Mouse (Mus musculus) bone marrow, adult 2 months (tissue): ENCODE measurements around the gene Ccdc180.

ENCODE experiments used
- CTCF ChIP-seq: fragments of 200-500 bp; IDR thresholded peaks from 2 replicates; pipeline ENCODE4 v1.5.1; 2011; ENCODE audit warnings: low read length, control low read depth; ENCODE audit not compliant: control insufficient read depth, insufficient read depth
- POLR2A ChIP-seq: fragments of 200-500 bp; IDR thresholded peaks from 2 replicates; pipeline ENCODE4 v1.6.1; 2011; ENCODE audit warnings: low read depth, mild to moderate bottlenecking, control low read depth, low read length, borderline replicate concordance; ENCODE audit not compliant: control insufficient read depth

- TF ChIP-seq POLR2A: no peak
- no peak for TF ChIP-seq CTCF
Observed at GRCm38 (mm10) chr4:45970048-45970560, 80.0 kb downstream of the Ccdc180 start.
